Mouse (Mus musculus) liver, embryonic 14 days (tissue): ENCODE data around the gene Ccdc14. TPM values are rescaled to one million over a fixed set of nuclear protein-coding genes. Genes with fewer than 3 reads are reported as not detected.

Source experiments
- polyA plus RNA-seq: library from polyadenylated mRNA; depleted of rRNA; stranded (reverse); fragments of >200 nt; gene quantifications from 2 replicates; pipeline ENCODE4 v1.2.3, GENCODE M21; 2012; rRNA removed

The Ccdc14 gene
- polyA plus RNA-seq, result 3.0 and 3.3 TPM in 2 replicates

DNA sequence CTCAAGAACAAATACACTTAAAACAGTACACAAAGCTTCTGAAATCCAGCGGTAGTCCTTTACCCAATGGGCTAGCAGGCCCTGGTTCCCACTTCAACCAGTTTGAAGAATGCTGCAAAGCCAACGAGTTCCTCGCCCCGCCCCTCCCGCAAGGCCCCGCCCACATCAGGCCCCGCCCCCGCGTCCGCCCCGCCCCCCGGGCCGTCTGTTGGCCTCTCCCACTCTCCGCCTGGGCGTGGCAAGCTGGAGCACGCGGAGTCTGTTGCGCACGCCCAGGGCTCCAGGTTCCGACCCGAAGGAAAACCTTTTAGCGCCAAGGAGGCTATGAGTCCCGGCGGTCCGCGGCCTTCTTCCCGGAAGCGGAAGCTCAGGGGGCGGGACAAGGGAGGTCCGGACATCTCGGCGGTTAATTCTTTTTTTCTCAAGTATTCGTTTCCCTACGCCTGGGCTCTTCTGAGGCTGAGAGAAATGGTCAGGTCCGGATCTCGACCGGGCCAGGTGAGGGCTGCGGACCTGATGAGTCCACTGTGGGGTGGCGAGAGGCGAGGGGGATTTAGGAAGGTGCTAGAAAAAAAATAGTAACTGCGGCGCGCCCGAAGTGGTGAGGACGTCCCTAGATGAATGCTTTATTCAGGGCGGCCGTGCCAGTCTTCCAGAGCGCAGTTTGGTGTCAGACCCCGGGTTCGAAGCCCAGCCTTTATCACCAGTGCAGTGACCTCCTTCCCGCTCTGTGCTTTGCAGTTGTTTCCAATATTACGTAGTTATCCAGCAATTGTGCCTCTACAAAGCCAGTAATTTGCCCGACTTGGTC is at the start of gene Ccdc14:
Gene Ccdc14 (plus strand): TSS at position 283 of the 811 bp plus-strand sequence.

DNA sequence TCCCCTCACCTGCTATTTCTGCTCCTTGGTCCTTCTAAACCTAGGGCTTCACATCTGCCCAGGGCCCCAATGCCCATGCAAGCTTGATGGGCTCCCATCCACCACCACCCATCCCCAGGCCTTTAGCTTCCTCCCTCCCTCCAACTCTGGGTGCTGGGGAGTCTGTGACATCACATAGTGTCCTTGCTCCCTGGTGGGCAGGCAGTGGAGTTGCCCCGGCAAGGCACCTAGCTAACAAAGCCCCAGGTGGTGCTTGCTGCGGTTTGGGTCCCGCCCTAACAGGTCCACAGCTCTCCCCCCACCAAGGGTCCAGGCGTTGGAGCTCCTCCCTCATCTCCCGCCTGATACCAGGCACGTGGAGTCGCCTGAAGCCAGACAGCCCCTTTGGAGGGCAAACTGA is 40.8 kb upstream of the Ccdc14 start, which contains the start of gene Ropn1:
Gene Ropn1 (plus strand): TSS at position 301 of the 400 bp plus-strand sequence.

DNA sequence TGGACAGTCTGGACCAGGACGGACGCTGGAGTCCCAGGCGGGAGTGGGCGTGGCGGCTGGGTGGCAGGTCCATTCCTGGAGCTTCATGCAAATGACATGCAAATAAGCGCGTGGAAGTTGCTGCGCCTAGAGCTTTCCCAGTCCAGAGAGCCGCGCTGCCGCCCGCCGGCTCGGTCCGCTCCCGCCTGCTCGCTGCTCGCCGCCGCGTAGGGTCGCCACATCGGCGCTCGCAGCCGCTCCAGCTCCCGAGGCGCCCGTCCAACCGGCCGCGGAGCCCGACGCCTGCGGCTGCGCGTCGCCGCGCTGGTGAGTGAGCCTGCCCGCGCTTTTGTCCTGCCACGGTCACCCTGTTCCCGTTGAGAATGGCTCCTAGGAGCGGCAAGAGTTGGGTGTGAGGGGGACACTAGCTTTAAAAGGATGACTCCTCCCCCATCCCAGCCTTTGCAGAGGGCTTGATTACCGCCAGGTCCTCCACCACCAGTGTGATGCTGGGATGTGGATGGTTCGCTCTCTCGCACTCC is 54.7 kb downstream of the Ccdc14 start, which contains the start of gene Mylk:
Gene Mylk (plus strand): TSS at position 146 of the 521 bp plus-strand sequence.

Other genes with a start within 250 kb of the Ccdc14 start
- gene Kalrn, start 117.1 kb upstream of the Ccdc14 start, polyA plus RNA-seq, result 7.3 and 7.9 TPM in 2 replicates
- not detected in 2 replicates for gene Ropn1, start 40.7 kb upstream of the Ccdc14 start, polyA plus RNA-seq
- 4.6 and 5.5 TPM in 2 replicates for gene Mylk, start 54.6 kb downstream of the Ccdc14 start, polyA plus RNA-seq